Mouse (Mus musculus): ENCODE measurements around the gene Map3k6.
A peak's percentile ranks its signal among the peaks of the same experiment; 100 is the strongest.

Gene Map3k6

GRCm38 (mm10) chr4:133277104-133278026 lies 36.7 kb downstream of the Map3k6 start, which contains the start of gene Tmem222:
Gene Tmem222, minus strand, starts transcription at chr4:133277792.
- peak; percentile 90 for DNase-seq (ENCODE audit: low read depth, low spot score)
- Histone ChIP-seq H3K36me3 (ENCODE audit: control insufficient read depth, insufficient read depth, low read length, poor library complexity, severe bottlenecking) (0 out of 2 replicates have a peak, but pooled peaks cover under 1% of the 10 kb centered on the region), H3K27me3 (ENCODE audit: control insufficient read depth, insufficient read depth, low read length, poor library complexity, severe bottlenecking) (no peaks in the 10 kb centered on the region)

DNA sequence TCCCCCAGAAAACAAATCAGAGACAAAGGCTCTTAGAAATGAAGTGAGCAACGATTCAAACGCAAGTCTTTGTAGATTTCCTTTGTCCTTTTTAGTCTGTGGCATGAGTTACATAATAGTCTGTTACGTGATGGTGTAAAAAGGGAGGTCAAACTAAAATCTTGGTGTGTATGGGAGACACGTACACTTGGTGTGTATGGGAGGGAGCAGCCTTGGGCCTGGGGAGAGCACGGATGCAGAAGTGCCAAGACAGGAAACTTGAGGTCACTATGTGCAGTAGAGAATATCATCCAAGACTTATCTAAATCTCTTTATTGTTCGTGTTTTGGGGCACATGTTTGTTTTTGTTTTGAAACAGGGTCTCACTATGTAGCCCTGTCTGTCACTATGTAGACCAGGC lies 37.4 kb downstream of the Map3k6 start:
- Histone ChIP-seq H3K36me3 (ENCODE audit: control insufficient read depth, insufficient read depth, low read length, poor library complexity, severe bottlenecking) (no peaks in the 10 kb centered on the region), H3K27me3 (ENCODE audit: control insufficient read depth, insufficient read depth, low read length, poor library complexity, severe bottlenecking) (no peaks in the 10 kb centered on the region)
- DNase-seq (ENCODE audit: low read depth, low spot score), result no peak

GRCm38 (mm10) chr4:133278482-133278881 lies 37.9 kb downstream of the Map3k6 start:
- DNase-seq (ENCODE audit: low read depth, low spot score), result no peak
- no peaks in the 10 kb centered on the region for H3K36me3 ChIP-seq (ENCODE audit: control insufficient read depth, insufficient read depth, low read length, poor library complexity, severe bottlenecking)
- no peaks in the 10 kb centered on the region for H3K27me3 ChIP-seq (ENCODE audit: control insufficient read depth, insufficient read depth, low read length, poor library complexity, severe bottlenecking)

DNA sequence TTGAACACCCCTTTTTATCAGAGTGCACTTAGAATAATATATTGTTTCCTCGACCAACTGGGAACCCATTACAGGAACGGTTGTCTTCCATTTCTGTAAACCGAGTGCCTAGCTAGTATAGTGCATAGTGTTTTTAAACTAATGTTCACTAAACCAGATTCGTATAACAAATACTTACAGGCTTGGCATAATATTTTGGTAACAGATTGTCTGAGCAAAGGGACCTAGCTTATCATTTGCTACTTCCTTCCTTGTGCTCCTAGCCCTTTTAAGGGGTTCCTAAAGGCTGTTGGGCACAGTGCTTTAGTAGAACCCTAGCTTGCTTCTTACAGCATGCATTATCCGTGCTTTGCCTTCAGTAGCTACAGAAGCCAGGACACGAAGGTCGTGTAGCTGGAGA lies 40.9 kb downstream of the Map3k6 start:
- DNase-seq (ENCODE audit: low read depth, low spot score), result no peak
- H3K27me3 ChIP-seq (ENCODE audit: control insufficient read depth, insufficient read depth, low read length, poor library complexity, severe bottlenecking), result no peaks in the 10 kb centered on the region
- H3K36me3 ChIP-seq (ENCODE audit: control insufficient read depth, insufficient read depth, low read length, poor library complexity, severe bottlenecking), result no peaks in the 10 kb centered on the region

GRCm38 (mm10) chr4:133281951-133282481 lies 41.4 kb downstream of the Map3k6 start:
- DNase-seq (ENCODE audit: low read depth, low spot score), result no peak
- H3K27me3 ChIP-seq (ENCODE audit: control insufficient read depth, insufficient read depth, low read length, poor library complexity, severe bottlenecking), result no peaks in the 10 kb centered on the region

GRCm38 (mm10) chr4:133282656-133283055 lies 42.0 kb downstream of the Map3k6 start:
- Histone ChIP-seq H3K36me3 (ENCODE audit: control insufficient read depth, insufficient read depth, low read length, poor library complexity, severe bottlenecking) (no peaks in the 10 kb centered on the region), H3K27me3 (ENCODE audit: control insufficient read depth, insufficient read depth, low read length, poor library complexity, severe bottlenecking) (no peaks in the 10 kb centered on the region)
- no peak for DNase-seq (ENCODE audit: low read depth, low spot score)

More at GRCm38 (mm10) chr4:133281951-133282481, 41.4 kb downstream of the Map3k6 start:
- H3K36me3 ChIP-seq (ENCODE audit: control insufficient read depth, insufficient read depth, low read length, poor library complexity, severe bottlenecking), result no peaks in the 10 kb centered on the region

- no peak for DNase-seq (ENCODE audit: low read depth, low spot score)
- Histone ChIP-seq H3K36me3 (ENCODE audit: control insufficient read depth, insufficient read depth, low read length, poor library complexity, severe bottlenecking) (no peaks in the 10 kb centered on the region), H3K27me3 (ENCODE audit: control insufficient read depth, insufficient read depth, low read length, poor library complexity, severe bottlenecking) (no peaks in the 10 kb centered on the region)
Observed at GRCm38 (mm10) chr4:133285299-133285698, 44.7 kb downstream of the Map3k6 start.

DNA sequence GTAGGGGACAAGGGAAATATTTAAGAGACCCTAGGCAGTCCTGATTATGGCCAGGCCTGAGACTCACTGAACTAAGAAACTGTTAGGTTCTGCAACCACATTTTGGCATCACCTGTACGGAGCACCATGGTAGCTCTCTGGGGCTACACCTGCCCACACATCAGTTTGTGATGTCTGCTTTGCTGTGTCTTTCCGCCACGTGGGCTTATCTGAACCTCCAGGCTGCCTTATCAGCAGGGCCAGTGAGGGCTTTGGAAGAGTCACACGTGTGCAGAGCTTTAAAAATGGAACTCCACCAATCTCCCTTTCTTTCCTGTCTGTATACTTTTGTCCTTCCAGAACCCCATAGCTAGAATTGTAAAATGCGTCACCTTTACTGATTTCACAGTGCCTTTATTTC lies 45.3 kb downstream of the Map3k6 start:
- Histone ChIP-seq H3K27me3 (ENCODE audit: control insufficient read depth, insufficient read depth, low read length, poor library complexity, severe bottlenecking) (no peaks in the 10 kb centered on the region), H3K36me3 (ENCODE audit: control insufficient read depth, insufficient read depth, low read length, poor library complexity, severe bottlenecking) (no peaks in the 10 kb centered on the region)
- DNase-seq (ENCODE audit: low read depth, low spot score), result no peak

DNA sequence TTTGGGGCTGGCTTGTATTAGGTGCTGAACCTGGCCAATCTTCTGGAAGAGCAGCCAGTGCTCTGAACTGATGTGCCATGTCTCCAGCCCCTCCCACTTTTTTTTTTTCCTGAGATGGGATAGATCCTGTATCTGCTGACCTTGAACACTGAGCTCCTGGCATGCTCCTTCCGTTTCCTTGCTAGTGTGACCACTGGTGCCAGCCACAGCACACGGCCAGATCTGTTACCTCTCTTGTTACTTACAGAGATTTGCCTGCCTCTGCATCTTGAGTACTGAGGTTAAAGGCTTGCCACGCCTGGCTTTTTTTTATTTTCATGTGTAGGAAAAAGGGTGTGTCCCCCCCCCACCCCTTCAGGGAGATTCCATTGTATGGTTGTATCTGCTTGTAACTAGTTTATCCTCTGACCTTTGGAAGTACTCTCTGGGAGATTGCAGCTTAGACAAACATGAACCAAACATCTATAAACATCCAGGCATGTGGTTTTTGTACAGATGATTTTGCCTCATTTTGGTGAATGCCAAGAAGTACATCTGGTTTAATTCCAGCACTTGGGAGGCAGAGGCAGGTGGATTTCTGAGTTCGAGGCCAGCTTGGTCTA lies 46.0 kb downstream of the Map3k6 start:
- Histone ChIP-seq H3K27me3 (ENCODE audit: control insufficient read depth, insufficient read depth, low read length, poor library complexity, severe bottlenecking) (no peaks in the 10 kb centered on the region), H3K36me3 (ENCODE audit: control insufficient read depth, insufficient read depth, low read length, poor library complexity, severe bottlenecking) (no peaks in the 10 kb centered on the region)
- no peak for DNase-seq (ENCODE audit: low read depth, low spot score)

- H3K27me3 ChIP-seq (ENCODE audit: control insufficient read depth, insufficient read depth, low read length, poor library complexity, severe bottlenecking), result no peaks in the 10 kb centered on the region
- H3K36me3 ChIP-seq (ENCODE audit: control insufficient read depth, insufficient read depth, low read length, poor library complexity, severe bottlenecking), result peaks cover 6% of the 10 kb centered on the region; the same call in 1 of the 2 replicates
- no peak for DNase-seq (ENCODE audit: low read depth, low spot score)
Observed at GRCm38 (mm10) chr4:133291255-133291654, 50.6 kb downstream of the Map3k6 start.

DNA sequence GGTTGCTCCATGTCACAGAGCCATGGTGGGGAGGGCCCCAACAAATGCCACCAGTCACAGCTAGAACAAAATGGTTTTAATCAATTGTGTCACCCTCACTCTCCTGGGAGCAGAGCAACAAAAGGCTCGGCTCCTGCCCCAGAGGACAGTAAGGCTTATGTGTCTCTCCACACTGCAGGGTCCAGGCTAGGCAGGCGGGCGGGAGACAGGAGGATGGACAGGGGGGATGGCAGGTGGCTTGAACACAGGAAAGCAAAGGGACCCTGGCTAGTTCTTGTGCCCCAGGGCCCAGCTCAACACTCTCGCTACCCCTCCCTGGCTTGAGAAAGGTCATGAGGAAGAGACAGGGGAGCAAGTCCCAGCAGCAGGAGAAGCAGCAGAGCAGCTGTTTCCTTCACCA lies 51.8 kb downstream of the Map3k6 start:
- Histone ChIP-seq H3K36me3 (ENCODE audit: control insufficient read depth, insufficient read depth, low read length, poor library complexity, severe bottlenecking) (peaks cover 6% of the 10 kb centered on the region; the same call in 1 of the 2 replicates), H3K27me3 (ENCODE audit: control insufficient read depth, insufficient read depth, low read length, poor library complexity, severe bottlenecking) (no peaks in the 10 kb centered on the region)
- DNase-seq (ENCODE audit: low read depth, low spot score), result no peak

GRCm38 (mm10) chr4:133292901-133293843 lies 52.6 kb downstream of the Map3k6 start:
- Histone ChIP-seq H3K36me3 (ENCODE audit: control insufficient read depth, insufficient read depth, low read length, poor library complexity, severe bottlenecking) (peaks cover 6% of the 10 kb centered on the region; the same call in 1 of the 2 replicates), H3K27me3 (ENCODE audit: control insufficient read depth, insufficient read depth, low read length, poor library complexity, severe bottlenecking) (no peaks in the 10 kb centered on the region)
- no peak for DNase-seq (ENCODE audit: low read depth, low spot score)

- Histone ChIP-seq H3K27me3 (ENCODE audit: control insufficient read depth, insufficient read depth, low read length, poor library complexity, severe bottlenecking) (no peaks in the 10 kb centered on the region), H3K36me3 (ENCODE audit: control insufficient read depth, insufficient read depth, low read length, poor library complexity, severe bottlenecking) (peaks cover 6% of the 10 kb centered on the region; the same call in 1 of the 2 replicates)
- DNase-seq (ENCODE audit: low read depth, low spot score), result no peak
Observed at GRCm38 (mm10) chr4:133294084-133294483, 53.5 kb downstream of the Map3k6 start.

DNA sequence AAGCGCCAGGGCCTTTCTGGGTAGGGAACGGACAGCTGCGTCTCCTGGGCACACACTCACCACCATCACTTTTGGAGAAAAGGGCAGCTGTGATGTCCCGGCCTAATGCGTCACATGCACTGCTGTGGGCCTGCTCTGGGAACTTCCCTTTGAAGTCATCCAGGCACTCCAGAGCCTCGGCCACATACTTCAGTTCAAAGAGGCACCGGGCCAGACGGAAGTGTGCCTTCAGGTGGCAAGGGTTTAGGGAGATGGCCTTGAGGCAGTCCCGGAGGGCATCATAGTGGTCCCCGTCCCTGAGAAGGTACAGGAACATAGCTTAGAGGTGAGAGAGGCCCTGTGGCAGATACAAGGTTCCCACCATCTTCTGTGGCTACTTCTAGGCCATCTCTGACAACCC lies 56.7 kb downstream of the Map3k6 start:
- Histone ChIP-seq H3K36me3 (ENCODE audit: control insufficient read depth, insufficient read depth, low read length, poor library complexity, severe bottlenecking) (peaks cover 4% of the 10 kb centered on the region), H3K27me3 (ENCODE audit: control insufficient read depth, insufficient read depth, low read length, poor library complexity, severe bottlenecking) (no peaks in the 10 kb centered on the region)
- DNase-seq (ENCODE audit: low read depth, low spot score), result no peak

Data from splenic B cell, adult 2 months (primary cell).